Mouse (Mus musculus): Measurements from ENCODE around the gene Trhr2. TPM values are rescaled to one million over a fixed set of nuclear protein-coding genes. Genes with fewer than 3 reads are reported as not detected.

Trhr2 gene
- polyA plus RNA-seq, 1 experiment from 2014 or later: not detected

- 0 out of 2 replicates have a peak, but pooled peaks cover 6% of the 10 kb centered on the region for H3K36me3 ChIP-seq
- no peaks in the 10 kb centered on the region for H3K9me3 ChIP-seq
- no peak for ATAC-seq (replicated peaks)
- H3K4me2 ChIP-seq (replicated peaks): no peak overlapping the region
- no peak overlapping the region for H3K27ac ChIP-seq (replicated peaks)
- no peaks in the 10 kb centered on the region for H3K27me3 ChIP-seq
- no peak overlapping the region for H3K4me3 ChIP-seq
- H3K9ac ChIP-seq (replicated peaks): no peak overlapping the region
- peaks cover 22% of the 10 kb centered on the region for H3K4me1 ChIP-seq
- 92% methylated on average over 7 of the region's 7 CpGs for WGBS
These were observed 14.8 kb upstream of the Trhr2 start for GRCm38 (mm10) chr8:122375320-122375719.

- Histone ChIP-seq H3K4me1 (peaks cover 6% of the 10 kb centered on the region), H3K9me3 (no peaks in the 10 kb centered on the region), H3K9ac (replicated peaks) (no peak overlapping the region), H3K27ac (replicated peaks) (no peak overlapping the region), H3K4me3 (no peak overlapping the region), H3K4me2 (replicated peaks) (no peak overlapping the region), H3K27me3 (no peaks in the 10 kb centered on the region), H3K36me3 (no peaks in the 10 kb centered on the region)
- 77% methylated on average over 6 of the region's 6 CpGs for WGBS
- no peak for ATAC-seq (replicated peaks)
These were observed 11.2 kb upstream of the Trhr2 start for GRCm38 (mm10) chr8:122371706-122372105.

- ATAC-seq (replicated peaks): no peak
- H3K9ac ChIP-seq (replicated peaks): no peak overlapping the region
- H3K27me3 ChIP-seq: no peaks in the 10 kb centered on the region
- H3K4me3 ChIP-seq: no peak overlapping the region
- H3K4me2 ChIP-seq (replicated peaks): no peak overlapping the region
- no peaks in the 10 kb centered on the region for H3K9me3 ChIP-seq
- H3K36me3 ChIP-seq: no peaks in the 10 kb centered on the region
- H3K4me1 ChIP-seq: no peaks in the 10 kb centered on the region
- 15% methylated on average over 9 of the region's 9 CpGs for WGBS
- H3K27ac ChIP-seq (replicated peaks): no peak overlapping the region
These were observed 9.1 kb upstream of the Trhr2 start for GRCm38 (mm10) chr8:122369665-122370064.

- Histone ChIP-seq H3K4me3 (no peak overlapping the region), H3K36me3 (no peaks in the 10 kb centered on the region), H3K9ac (replicated peaks) (no peak overlapping the region), H3K27ac (replicated peaks) (no peak overlapping the region), H3K4me2 (replicated peaks) (no peak overlapping the region), H3K9me3 (no peaks in the 10 kb centered on the region), H3K4me1 (no peaks in the 10 kb centered on the region), H3K27me3 (no peaks in the 10 kb centered on the region)
- 87% methylated on average over 10 of the region's 10 CpGs for WGBS
- ATAC-seq (replicated peaks): no peak
These were observed 7.9 kb upstream of the Trhr2 start for GRCm38 (mm10) chr8:122368494-122368893.

- 0 out of 2 replicates have a peak, but pooled peaks cover 6% of the 10 kb centered on the region for H3K27me3 ChIP-seq
- no peak overlapping the region for H3K27ac ChIP-seq (replicated peaks)
- H3K9ac ChIP-seq (replicated peaks): no peak overlapping the region
- no peak overlapping the region for H3K4me2 ChIP-seq (replicated peaks)
- no peaks in the 10 kb centered on the region for H3K4me1 ChIP-seq
- H3K4me3 ChIP-seq: no peak overlapping the region
- H3K9me3 ChIP-seq: no peaks in the 10 kb centered on the region
- ATAC-seq (replicated peaks): no peak
- WGBS: 27% methylated on average over 7 of the region's 8 CpGs
- H3K36me3 ChIP-seq: no peaks in the 10 kb centered on the region
These were observed 2.4 kb upstream of the Trhr2 start for GRCm38 (mm10) chr8:122362967-122363366.

GRCm38 (mm10) chr8:122362271-122362670, 1.7 kb upstream of the Trhr2 start:
- Histone ChIP-seq H3K4me1 (no peaks in the 10 kb centered on the region), H3K27ac (replicated peaks) (no peak overlapping the region), H3K9ac (replicated peaks) (no peak overlapping the region), H3K9me3 (no peaks in the 10 kb centered on the region), H3K27me3 (0 out of 2 replicates have a peak, but pooled peaks cover 6% of the 10 kb centered on the region), H3K4me2 (replicated peaks) (no peak overlapping the region), H3K4me3 (no peak overlapping the region), H3K36me3 (no peaks in the 10 kb centered on the region)
- WGBS: 45% methylated on average over 5 of the region's 5 CpGs
- ATAC-seq (replicated peaks): no peak

GRCm38 (mm10) chr8:122359111-122359775, 1.3 kb downstream of the Trhr2 start:
- ATAC-seq (replicated peaks): no peak
- WGBS: 79% methylated on average over 15 of the region's 15 CpGs

GRCm38 (mm10) chr8:122357641-122358040, 2.9 kb downstream of the Trhr2 start:
- H3K4me2 ChIP-seq (replicated peaks): no peak overlapping the region
- H3K36me3 ChIP-seq: no peaks in the 10 kb centered on the region
- 0 out of 2 replicates have a peak, but pooled peaks cover 6% of the 10 kb centered on the region for H3K27me3 ChIP-seq
- no peak for ATAC-seq (replicated peaks)
- no peak overlapping the region for H3K27ac ChIP-seq (replicated peaks)
- H3K9me3 ChIP-seq: no peaks in the 10 kb centered on the region
- no peak overlapping the region for H3K4me3 ChIP-seq
- WGBS: 84% methylated on average over 5 of the region's 5 CpGs
- H3K9ac ChIP-seq (replicated peaks): no peak overlapping the region
- no peaks in the 10 kb centered on the region for H3K4me1 ChIP-seq

More at GRCm38 (mm10) chr8:122359111-122359775, 1.3 kb downstream of the Trhr2 start:
- Histone ChIP-seq H3K27me3 (0 out of 2 replicates have a peak, but pooled peaks cover 6% of the 10 kb centered on the region), H3K4me3 (no peak overlapping the region), H3K4me2 (replicated peaks) (no peak overlapping the region), H3K27ac (replicated peaks) (no peak overlapping the region), H3K4me1 (no peaks in the 10 kb centered on the region), H3K9me3 (no peaks in the 10 kb centered on the region), H3K36me3 (no peaks in the 10 kb centered on the region), H3K9ac (replicated peaks) (no peak overlapping the region)

GRCm38 (mm10) chr8:122357202-122357601, 3.3 kb downstream of the Trhr2 start:
- no peak overlapping the region for H3K4me3 ChIP-seq
- no peaks in the 10 kb centered on the region for H3K4me1 ChIP-seq
- H3K9ac ChIP-seq (replicated peaks): no peak overlapping the region
- WGBS: 58% methylated on average over 11 of the region's 11 CpGs
- H3K4me2 ChIP-seq (replicated peaks): no peak overlapping the region
- ATAC-seq (replicated peaks): no peak
- no peaks in the 10 kb centered on the region for H3K36me3 ChIP-seq
- H3K27me3 ChIP-seq: 0 out of 2 replicates have a peak, but pooled peaks cover 6% of the 10 kb centered on the region
- H3K27ac ChIP-seq (replicated peaks): no peak overlapping the region
- no peaks in the 10 kb centered on the region for H3K9me3 ChIP-seq

- 75% methylated on average over 9 of the region's 9 CpGs for WGBS
- H3K27me3 ChIP-seq: 0 out of 2 replicates have a peak, but pooled peaks cover 5% of the 10 kb centered on the region
- H3K4me3 ChIP-seq: no peak overlapping the region
- H3K27ac ChIP-seq (replicated peaks): no peak overlapping the region
- H3K36me3 ChIP-seq: no peaks in the 10 kb centered on the region
- ATAC-seq (replicated peaks): no peak
- no peaks in the 10 kb centered on the region for H3K4me1 ChIP-seq
- no peak overlapping the region for H3K4me2 ChIP-seq (replicated peaks)
- no peaks in the 10 kb centered on the region for H3K9me3 ChIP-seq
- no peak overlapping the region for H3K9ac ChIP-seq (replicated peaks)
These were observed 4.6 kb downstream of the Trhr2 start for GRCm38 (mm10) chr8:122355642-122356606.

GRCm38 (mm10) chr8:122354157-122354556, 6.4 kb downstream of the Trhr2 start:
- H3K4me1 ChIP-seq: peaks cover 7% of the 10 kb centered on the region
- H3K4me2 ChIP-seq (replicated peaks): no peak overlapping the region
- no peak overlapping the region for H3K9ac ChIP-seq (replicated peaks)
- H3K4me3 ChIP-seq: no peak overlapping the region
- no peaks in the 10 kb centered on the region for H3K9me3 ChIP-seq
- no peak for ATAC-seq (replicated peaks)
- 0 out of 2 replicates have a peak, but pooled peaks cover 4% of the 10 kb centered on the region for H3K27me3 ChIP-seq
- H3K27ac ChIP-seq (replicated peaks): no peak overlapping the region
- H3K36me3 ChIP-seq: no peaks in the 10 kb centered on the region
- WGBS: 78% methylated on average over 8 of the region's 8 CpGs

All from forebrain, embryonic 15.5 days (tissue).